Mouse (Mus musculus) MEL (cell line): ENCODE measurements at regions not wholly inside any gene's neighbourhood (a gene's known extent, or its start where the extent isn't known, plus 50 kb on each side); places are given as distances from the start of the nearest gene placed in this dataset.

ENCODE experiments used
- DNase-seq: peaks from one replicate; pipeline ENCODE4 v3.0.0; 2011; ENCODE audit warnings: low read depth, low spot score
- H3K27ac ChIP-seq: 2 replicates; pipeline ENCODE4 v1.5.1; 2012; ENCODE audit warnings: low read depth, mild to moderate bottlenecking, control low read depth, low read length, moderate library complexity; ENCODE audit not compliant: control insufficient read depth
- H3K27me3 ChIP-seq, 2 experiments: fragments of 150-350 bp in 1 of 2; sonication (generic) in 1 of 2; 2 replicates each; pipeline ENCODE4 v1.6.1; 2012; ENCODE audit warnings: low read length in 2 of 2, mild to moderate bottlenecking in 2 of 2, improper control_type of control experiment in 1 of 2, moderate library complexity in 1 of 2; ENCODE audit not compliant: insufficient read depth in 2 of 2, control insufficient read depth in 1 of 2
- H3K36me3 ChIP-seq, 2 experiments: 2 replicates each; pipeline ENCODE4 v1.6.1; 2012 to 2014; ENCODE audit warnings: low read length in 2 of 2, improper control_type of control experiment in 1 of 2, inconsistent platforms in 1 of 2, mild to moderate bottlenecking in 1 of 2; ENCODE audit not compliant: insufficient read depth in 2 of 2, control insufficient read depth in 1 of 2
- H3K4me1 ChIP-seq, 2 experiments: fragments of 150-350 bp in 1 of 2; sonication (generic) in 1 of 2; 2 replicates each; pipeline ENCODE4 v1.6.1; 2012; ENCODE audit warnings: low read length in 2 of 2, improper control_type of control experiment in 1 of 2, mild to moderate bottlenecking in 1 of 2; ENCODE audit not compliant: insufficient read depth in 2 of 2, control insufficient read depth in 1 of 2
- H3K4me3 ChIP-seq, 2 experiments: fragments of 150-350 bp in 1 of 2; sonication (generic) in 1 of 2; 2 replicates each; pipeline ENCODE4 v1.5.1; 2012; ENCODE audit warnings: low read depth in 2 of 2, low read length in 2 of 2, mild to moderate bottlenecking in 2 of 2, moderate library complexity in 2 of 2, control low read depth in 1 of 2, improper control_type of control experiment in 1 of 2; ENCODE audit not compliant: control insufficient read depth in 1 of 2, insufficient read depth in 1 of 2
- H3K79me2 ChIP-seq: 2 replicates; pipeline ENCODE4 v1.6.1; 2012; ENCODE audit warnings: mild to moderate bottlenecking, low read length, moderate library complexity; ENCODE audit not compliant: control insufficient read depth, poor library complexity, insufficient read depth
- H3K9ac ChIP-seq: 2 replicates; pipeline ENCODE4 v1.6.1; 2012; ENCODE audit warnings: low read depth, mild to moderate bottlenecking, control low read depth, low read length, moderate library complexity; ENCODE audit not compliant: control insufficient read depth, poor library complexity, severe bottlenecking
- H3K9me3 ChIP-seq: fragments of 150-350 bp; sonication (generic); replicated peaks from 2 replicates; pipeline ENCODE4 v1.6.1; 2012; ENCODE audit warnings: mild to moderate bottlenecking, low read length, improper control_type of control experiment, moderate library complexity; ENCODE audit not compliant: insufficient read depth
- BHLHE40 ChIP-seq: IDR thresholded peaks from 2 replicates; pipeline ENCODE4 v1.6.1; 2012; ENCODE audit warnings: low read depth, mild to moderate bottlenecking, inconsistent platforms, low read length, improper control_type of control experiment, borderline replicate concordance
- CHD1 ChIP-seq: IDR thresholded peaks from 2 replicates; pipeline ENCODE4 v1.6.1; 2012; ENCODE audit warnings: low read depth, mild to moderate bottlenecking, inconsistent platforms, low read length, improper control_type of control experiment
- CHD2 ChIP-seq: IDR thresholded peaks from 2 replicates; pipeline ENCODE4 v1.6.1; 2011; ENCODE audit warnings: low read length, improper control_type of control experiment
- CTCF ChIP-seq, 3 experiments: IDR thresholded peaks in 2 of 3; conservative IDR thresholded peaks in 1 of 3; 2 replicates each; pipeline ENCODE4 v1.5.1; 2011 to 2012; ENCODE audit warnings: low read length in 3 of 3, low read depth in 2 of 3, mild to moderate bottlenecking in 2 of 3, improper control_type of control experiment in 1 of 3, inconsistent platforms in 1 of 3, mixed read lengths in 1 of 3, moderate library complexity in 1 of 3; ENCODE audit not compliant: control insufficient read depth in 1 of 3, insufficient read depth in 1 of 3, poor library complexity in 1 of 3, severe bottlenecking in 1 of 3
- E2F4 ChIP-seq: IDR thresholded peaks from 2 replicates; pipeline ENCODE4 v1.6.1; 2011; ENCODE audit warnings: low read depth, low read length, improper control_type of control experiment, borderline replicate concordance
- ELF1 ChIP-seq: IDR thresholded peaks from 2 replicates; pipeline ENCODE4 v1.6.1; 2014; ENCODE audit warnings: low read depth, mild to moderate bottlenecking, inconsistent platforms, low read length, improper control_type of control experiment, moderate library complexity
- ETS1 ChIP-seq: IDR thresholded peaks from 2 replicates; pipeline ENCODE4 v1.6.1; 2012; ENCODE audit warnings: low read depth, mild to moderate bottlenecking, inconsistent platforms, low read length, improper control_type of control experiment, moderate library complexity
- GABPA ChIP-seq: IDR thresholded peaks from 2 replicates; pipeline ENCODE4 v1.6.1; 2012; ENCODE audit warnings: low read depth, mild to moderate bottlenecking, inconsistent platforms, low read length, improper control_type of control experiment, moderate library complexity
- KAT2A ChIP-seq: conservative IDR thresholded peaks from 2 replicates; pipeline ENCODE4 v1.6.1; 2012; ENCODE audit warnings: low read depth, low read length, improper control_type of control experiment, inconsistent platforms
- MAFK ChIP-seq: IDR thresholded peaks from 2 replicates; pipeline ENCODE4 v1.6.1; 2011; ENCODE audit warnings: low read depth, mild to moderate bottlenecking, low read length, improper control_type of control experiment, borderline replicate concordance
- MEF2A ChIP-seq: IDR thresholded peaks from 2 replicates; pipeline ENCODE4 v1.6.1; 2014; ENCODE audit warnings: low read depth, mild to moderate bottlenecking, inconsistent platforms, low read length, improper control_type of control experiment; ENCODE audit not compliant: poor library complexity, insufficient replicate concordance, severe bottlenecking; ENCODE audit errors: extremely low read depth
- MXI1 ChIP-seq: IDR thresholded peaks from 2 replicates; pipeline ENCODE4 v1.6.1; 2011; ENCODE audit warnings: mild to moderate bottlenecking, low read depth, low read length, improper control_type of control experiment
- MYB ChIP-seq: IDR thresholded peaks from 2 replicates; pipeline ENCODE4 v1.6.1; 2011; ENCODE audit warnings: mild to moderate bottlenecking, low read depth, low read length, improper control_type of control experiment
- NELFE ChIP-seq: IDR thresholded peaks from 2 replicates; pipeline ENCODE4 v1.6.1; 2011; ENCODE audit warnings: low read depth, low read length, improper control_type of control experiment
- NRF1 ChIP-seq: IDR thresholded peaks from 2 replicates; pipeline ENCODE4 v1.6.1; 2014; ENCODE audit warnings: low read depth, mild to moderate bottlenecking, inconsistent platforms, low read length, improper control_type of control experiment, moderate library complexity; ENCODE audit not compliant: poor library complexity, insufficient read depth, severe bottlenecking
- POLR2A ChIP-seq, 2 experiments: IDR thresholded peaks; 2 replicates each; pipeline ENCODE4 v1.6.1; 2011 to 2012; ENCODE audit warnings: low read length in 2 of 2, mild to moderate bottlenecking in 2 of 2, control low read depth in 1 of 2, improper control_type of control experiment in 1 of 2, low read depth in 1 of 2, moderate library complexity in 1 of 2; ENCODE audit not compliant: control insufficient read depth in 1 of 2, insufficient read depth in 1 of 2, poor library complexity in 1 of 2
- POLR2AphosphoS5 ChIP-seq: IDR thresholded peaks from 2 replicates; pipeline ENCODE4 v1.6.1; 2012; ENCODE audit warnings: low read depth, borderline replicate concordance, mild to moderate bottlenecking, inconsistent platforms, low read length, moderate library complexity, mixed read lengths
- RAD21 ChIP-seq: IDR thresholded peaks from 2 replicates; pipeline ENCODE4 v1.6.1; 2011; ENCODE audit warnings: mild to moderate bottlenecking, low read depth, low read length, improper control_type of control experiment
- RCOR1 ChIP-seq: IDR thresholded peaks from 2 replicates; pipeline ENCODE4 v1.6.1; 2012; ENCODE audit warnings: low read depth, mild to moderate bottlenecking, inconsistent platforms, low read length, improper control_type of control experiment
- SIN3A ChIP-seq: IDR thresholded peaks from 2 replicates; pipeline ENCODE4 v1.6.1; 2012; ENCODE audit warnings: low read length, improper control_type of control experiment, inconsistent platforms
- SMC3 ChIP-seq: IDR thresholded peaks from 2 replicates; pipeline ENCODE4 v1.6.1; 2011; ENCODE audit warnings: low read depth, low read length, improper control_type of control experiment
- TAL1 ChIP-seq: IDR thresholded peaks from 2 replicates; pipeline ENCODE4 v1.6.1; 2012; ENCODE audit warnings: mild to moderate bottlenecking, inconsistent platforms, low read length, moderate library complexity, mixed read lengths
- UBTF ChIP-seq: IDR thresholded peaks from 2 replicates; pipeline ENCODE4 v1.6.1; 2012; ENCODE audit warnings: low read depth, mild to moderate bottlenecking, inconsistent platforms, low read length, improper control_type of control experiment, moderate library complexity, borderline replicate concordance; ENCODE audit not compliant: insufficient read depth
- USF1 ChIP-seq: IDR thresholded peaks from 2 replicates; pipeline ENCODE4 v1.6.1; 2014; ENCODE audit warnings: low read depth, mild to moderate bottlenecking, inconsistent platforms, low read length, improper control_type of control experiment, moderate library complexity
- ZMIZ1 ChIP-seq: IDR thresholded peaks from 2 replicates; pipeline ENCODE4 v1.6.1; 2012; ENCODE audit warnings: low read depth, mild to moderate bottlenecking, inconsistent platforms, low read length, improper control_type of control experiment, moderate library complexity
- ZNF384 ChIP-seq: IDR thresholded peaks from 2 replicates; pipeline ENCODE4 v1.6.1; 2012; ENCODE audit warnings: low read depth, mild to moderate bottlenecking, inconsistent platforms, low read length, improper control_type of control experiment

- no peaks in the 10 kb centered on the region for H3K36me3 ChIP-seq
- no peaks in the 10 kb centered on the region for H3K79me2 ChIP-seq
- no peaks in the 10 kb centered on the region for H3K27me3 ChIP-seq
- no peak overlapping the region for H3K4me3 ChIP-seq
- H3K9ac ChIP-seq = no peak overlapping the region
- H3K9me3 ChIP-seq = no peaks in the 10 kb centered on the region
- H3K27ac ChIP-seq = no peak overlapping the region
- no peak for DNase-seq
- TF ChIP-seq UBTF (no peak), TAL1 (no peak), MYB (no peak), BHLHE40 (no peak), MXI1 (no peak), RAD21 (no peak), RCOR1 (no peak), ZNF384 (no peak), CHD2 (no peak), USF1 (no peak), POLR2AphosphoS5 (no peak), MAFK (no peak), ZMIZ1 (no peak), NELFE (no peak)
- H3K4me1 ChIP-seq = no peaks in the 10 kb centered on the region
Observed at GRCm38 (mm10) chr9:41542511-41542910, 381.0 kb upstream of the Ubash3b start.

DNA sequence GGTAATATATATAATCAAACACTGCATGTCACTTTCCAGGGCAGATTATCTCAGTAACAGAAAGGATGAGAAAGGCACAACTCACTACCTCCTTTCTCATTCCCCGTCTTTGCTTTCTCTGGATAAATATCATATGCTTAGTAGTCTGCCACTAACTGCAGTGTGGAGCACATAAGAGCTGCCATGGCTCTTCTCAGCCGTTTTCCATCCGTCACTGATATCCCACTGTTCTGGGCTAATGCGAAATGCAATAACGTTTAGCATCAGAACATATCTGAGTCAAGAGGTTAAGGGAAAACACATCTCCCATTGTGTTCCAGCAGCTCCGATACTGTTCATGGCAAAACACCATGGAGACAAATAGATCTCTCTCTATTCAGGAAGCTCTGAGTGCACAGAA, 379.8 kb upstream of the Ubash3b start:
- no peaks in the 10 kb centered on the region for H3K27me3 ChIP-seq
- DNase-seq = no peak
- TF ChIP-seq GABPA (no peak), POLR2A (IDR thresholded peaks at IDR 0.05; ENCODE audit: control insufficient read depth in 1 of 2, insufficient read depth in 1 of 2, low read depth in 1 of 2, low read length in 2 of 2, poor library complexity in 1 of 2) (no peak), USF1 (no peak), KAT2A (no peak), SIN3A (no peak), NRF1 (no peak), ELF1 (no peak), MYB (no peak), ZNF384 (no peak), POLR2AphosphoS5 (no peak), E2F4 (no peak), CTCF (IDR thresholded peaks at IDR 0.05 in 2 of 3, conservative IDR thresholded peaks at IDR 0.05 in 1 of 3; ENCODE audit: control insufficient read depth in 1 of 3, insufficient read depth in 1 of 3, low read depth in 2 of 3, low read length in 3 of 3, poor library complexity in 1 of 3, severe bottlenecking in 1 of 3) (no peak), BHLHE40 (no peak), ETS1 (no peak), SMC3 (no peak), UBTF (no peak), NELFE (no peak), CHD1 (no peak), MEF2A (no peak)
- no peaks in the 10 kb centered on the region for H3K79me2 ChIP-seq
- no peak overlapping the region for H3K9ac ChIP-seq
- no peak overlapping the region for H3K4me3 ChIP-seq
- no peaks in the 10 kb centered on the region for H3K36me3 ChIP-seq
- H3K9me3 ChIP-seq = no peaks in the 10 kb centered on the region
- H3K4me1 ChIP-seq = no peaks in the 10 kb centered on the region
- no peak overlapping the region for H3K27ac ChIP-seq
